Mouse (Mus musculus): ENCODE results near the gene Nt5dc3.

DNA sequence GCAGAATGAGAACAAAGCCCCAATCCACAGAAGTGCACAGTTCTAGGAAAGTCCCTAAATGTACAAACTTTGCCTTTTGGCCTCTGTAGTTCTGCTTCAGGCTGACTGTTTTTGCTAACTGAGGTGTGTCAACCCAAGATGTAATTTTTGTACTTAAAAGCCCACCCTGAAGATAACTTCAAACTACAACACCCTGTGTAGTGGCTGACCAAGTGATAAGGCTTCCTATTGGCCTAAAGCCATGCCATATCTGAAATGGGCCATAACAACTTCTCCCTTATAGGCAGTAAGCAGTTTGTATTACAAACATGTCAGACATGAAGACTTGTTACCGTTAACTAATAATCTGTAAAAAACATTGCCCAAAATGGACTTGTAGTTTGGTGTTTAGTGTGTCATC is 21.1 kb upstream of the Nt5dc3 start:
- TF ChIP-seq CTCF (IDR thresholded peaks at IDR 0.05; ENCODE audit: low read depth, low read length) = no peak
- no peak for TF ChIP-seq POLR2A (IDR thresholded peaks at IDR 0.05; ENCODE audit: borderline replicate concordance, low read depth, low read length)

All from bone marrow macrophage, adult 2 months (primary cell).